ENCODE assay signal across 8 mouse cellular contexts in the genomic region with DNA sequence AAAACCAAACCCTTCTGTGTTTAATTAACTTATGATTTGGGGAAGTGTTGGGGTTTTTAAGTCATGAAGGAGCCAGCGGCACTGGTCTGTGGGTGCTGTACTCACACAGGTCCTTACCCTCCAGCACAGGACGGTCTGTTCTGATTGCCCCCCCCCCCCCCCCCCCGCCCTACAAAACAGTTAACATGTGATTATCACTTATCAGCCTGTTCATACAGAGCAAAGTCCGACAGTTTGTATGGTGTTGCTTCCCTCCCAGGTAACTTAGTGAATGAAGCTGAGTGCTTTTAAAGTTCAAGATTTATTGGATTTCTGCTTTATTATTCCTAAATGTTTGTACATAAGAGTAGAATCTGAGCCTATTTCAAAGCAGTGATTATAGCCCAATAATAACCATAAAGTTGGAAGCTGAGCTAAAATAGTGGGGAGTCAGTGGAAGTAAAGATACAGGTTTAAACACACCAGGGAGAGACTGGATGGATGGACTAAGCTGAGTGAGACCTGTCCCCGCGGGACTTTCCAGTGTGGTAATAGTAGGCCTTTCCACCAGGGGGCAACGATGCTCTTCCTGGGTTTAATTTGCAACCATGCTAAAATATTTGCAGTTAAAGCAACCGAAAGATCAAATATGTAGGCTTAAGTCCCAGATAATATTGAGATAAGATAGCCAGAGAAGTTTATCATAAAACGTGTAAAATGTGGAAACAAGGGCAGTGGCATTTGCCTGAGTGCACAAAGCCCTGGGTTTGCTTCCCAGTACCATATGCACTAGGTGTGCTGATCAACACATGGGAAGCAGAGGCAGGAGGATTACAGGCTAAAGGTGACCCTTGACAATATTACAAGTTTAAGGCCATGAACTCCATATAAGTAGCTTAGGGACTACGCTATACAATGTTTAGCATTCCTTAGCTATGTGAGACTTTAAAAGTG. TPM values are rescaled to one million over a fixed set of nuclear protein-coding genes. Genes with fewer than 3 reads are reported as not detected.
DNase-seq lines count a peak whose midpoint lies in the region; ATAC-seq and TF ChIP-seq lines count a peak whose summit lies in the region.
"Had no signal": no experiment of that assay in that cellular context is flagged by ENCODE, and none has a peak within 500 bp of the region (broad histone marks: within the 10 kb centered on the region; RNA-seq: fewer than 3 reads in every experiment).

No protein-coding gene starts in this region.

- H3K9me3 ChIP-seq in E14TG2a.4 (ENCODE audit: low read length) = no peaks in the 10 kb centered on the region
- H3K9me3 ChIP-seq in intestine, embryonic 15.5 days = no peaks in the 10 kb centered on the region

- no peaks in the 10 kb centered on the region for H3K27me3 ChIP-seq in kidney, adult 2 months (replicated peaks; ENCODE audit: control insufficient read depth, insufficient read depth, low read length)
- H3K27me3 ChIP-seq in E14TG2a.4 (ENCODE audit: insufficient read depth, low read length) = peaks cover 3% of the 10 kb centered on the region; the same call in 1 of the 2 replicates
- no peaks in the 10 kb centered on the region for H3K27me3 ChIP-seq in intestine, embryonic 15.5 days (replicated peaks)

- H3K9ac ChIP-seq in intestine, embryonic 15.5 days = no peak overlapping the region

- no peaks in the 10 kb centered on the region for H3K4me1 ChIP-seq in kidney, adult 2 months (ENCODE audit: control insufficient read depth, insufficient read depth, low read length)
- no peaks in the 10 kb centered on the region for H3K4me1 ChIP-seq in E14TG2a.4 (replicated peaks; ENCODE audit: low read depth, low read length)
- H3K4me1 ChIP-seq in intestine, embryonic 15.5 days (replicated peaks) = no peaks in the 10 kb centered on the region

- no peak for TF ChIP-seq POLR2A in kidney, adult 2 months (IDR thresholded peaks at IDR 0.05; ENCODE audit: low read depth, low read length)

- H3K4me3 ChIP-seq in kidney, adult 2 months (ENCODE audit: insufficient read depth, low read depth, low read length) = no peak overlapping the region
- no peak overlapping the region for H3K4me3 ChIP-seq in E14TG2a.4 (replicated peaks; ENCODE audit: low read length)
- no peak overlapping the region for H3K4me3 ChIP-seq in intestine, embryonic 15.5 days (replicated peaks)

- 49% methylated on average over 10 of the region's 10 CpGs for WGBS in kidney, adult 2 months
- 46% methylated on average over 10 of the region's 10 CpGs for WGBS in intestine, embryonic 15.5 days

- no peak overlapping the region for H3K4me2 ChIP-seq in intestine, embryonic 15.5 days (replicated peaks)

- H3K27ac ChIP-seq in kidney, adult 2 months (ENCODE audit: insufficient read depth, low read depth, low read length) = no peak overlapping the region
- no peak overlapping the region for H3K27ac ChIP-seq in intestine, embryonic 15.5 days
- H3K27ac ChIP-seq: macrophage had no signal

- peak; percentile 77 for TF ChIP-seq CTCF in kidney, adult 2 months (conservative IDR thresholded peaks at IDR 0.05; ENCODE audit: insufficient read depth, insufficient read length, low read depth, low read length)
- peak; percentile 73 for TF ChIP-seq CTCF in E14TG2a.4 (conservative IDR thresholded peaks at IDR 0.05; ENCODE audit: low read length)

- DNase-seq in kidney, adult 2 months = peak; percentile 43
- DNase-seq in kidney, adult 11 months = no peak
- DNase-seq in ZHBTc4 (ENCODE audit: low read depth, low spot score) = peak; percentile 67
- peak; percentile 28 for DNase-seq in skeletal muscle tissue, adult 2 months (ENCODE audit: low read depth, low spot score)
- DNase-seq in urinary bladder, postnatal 14 days (ENCODE audit: low spot score) = no peak

- ATAC-seq in intestine, embryonic 15.5 days = peak; percentile 84

- H3K36me3 ChIP-seq in kidney, adult 2 months (ENCODE audit: control insufficient read depth, insufficient read depth, low read length) = peaks cover 3% of the 10 kb centered on the region
- peaks cover 35% of the 10 kb centered on the region for H3K36me3 ChIP-seq in E14TG2a.4 (ENCODE audit: insufficient read depth, low read length)
- H3K36me3 ChIP-seq in intestine, embryonic 15.5 days = 0 out of 2 replicates have a peak, but pooled peaks cover 7% of the 10 kb centered on the region

RNA-seq across cellular contexts. Expression of a gene that starts 11.1 kb away (rescaled TPM):
- polyA plus RNA-seq in kidney, adult 2 months (2012; rRNA removed) = 15.8 and 30.6 TPM in 2 replicates
- 129 and 138 TPM in 2 replicates for polyA plus RNA-seq in intestine, embryonic 15.5 days (2015; fragmentation: Nextera tagmentation; extraction: Ambion mirVana)

RNA-seq across cellular contexts. Expression of a gene that starts 11.2 kb away (rescaled TPM):
- 8.6 and 11.7 TPM in 2 replicates for polyA plus RNA-seq in kidney, adult 2 months (2012; rRNA removed)
- polyA plus RNA-seq in intestine, embryonic 15.5 days (2015; fragmentation: Nextera tagmentation; extraction: Ambion mirVana) = 55.2 and 57.4 TPM in 2 replicates

Comparison
In these comparisons a context has a peak if more than half of its experiments do, and no peak if none do; other contexts are left out.
1. DNase-seq: peak in kidney, adult 2 months (single experiment), ZHBTc4 (single experiment) and skeletal muscle tissue, adult 2 months (single experiment); none in kidney, adult 11 months (single experiment) and urinary bladder, postnatal 14 days (single experiment).